Mouse (Mus musculus): Measurements from ENCODE around the gene Epor. TPM values are rescaled to one million over a fixed set of nuclear protein-coding genes. Genes with fewer than 3 reads are reported as not detected.

The Epor gene
- polyA plus RNA-seq, 1 experiment: 6.3 TPM

DNA sequence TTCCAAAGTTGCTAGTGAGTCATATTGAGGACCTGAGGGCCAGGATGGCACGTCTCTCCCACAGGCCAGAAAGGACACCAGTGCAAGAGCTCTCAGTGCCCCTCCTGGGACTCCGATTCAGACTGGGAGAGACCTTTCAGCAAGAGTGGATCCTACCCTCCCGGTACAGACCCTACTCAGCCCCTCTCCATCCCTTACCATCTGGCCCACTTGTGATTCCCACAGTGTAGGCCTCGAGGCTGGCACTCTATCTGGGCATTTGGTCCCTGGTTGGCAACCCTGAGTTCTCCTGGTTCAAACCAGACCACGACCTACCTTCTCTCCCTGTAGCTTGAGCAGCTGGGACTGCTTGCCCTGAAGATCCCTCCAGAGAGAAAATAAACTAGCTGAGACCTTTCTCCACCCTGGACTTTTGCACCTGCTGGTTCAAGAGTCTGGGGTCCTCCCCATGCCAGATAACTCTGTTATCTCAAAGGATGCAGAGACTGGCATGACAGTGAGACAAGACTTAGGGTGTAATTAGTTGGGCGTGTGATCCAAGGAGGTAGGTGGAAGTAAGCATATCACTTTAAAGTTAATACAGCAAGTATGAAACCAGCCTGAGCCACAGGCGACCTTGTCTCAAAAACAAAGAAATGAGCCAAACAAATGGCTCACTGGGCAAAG lies 27.7 kb downstream of the Epor start:
- no peaks in the 10 kb centered on the region for H3K79me3 ChIP-seq (ENCODE audit: low read depth)
- TF ChIP-seq USF1 (IDR thresholded peaks at IDR 0.05; ENCODE audit: low read depth) (no peak), MAX (IDR thresholded peaks at IDR 0.05) (no peak), CTCF (IDR thresholded peaks at IDR 0.05; ENCODE audit: control insufficient read depth, insufficient read depth, insufficient read length) (no peak), FOSL1 (IDR thresholded peaks at IDR 0.05; ENCODE audit: insufficient read depth, low read length, poor library complexity, severe bottlenecking) (no peak), MYOD1 (IDR thresholded peaks at IDR 0.05; ENCODE audit: control insufficient read depth, insufficient read length, low read depth) (no peak), MYOG (IDR thresholded peaks at IDR 0.05; ENCODE audit: control insufficient read depth, extremely low read depth, insufficient read length) (no peak), CEBPB (IDR thresholded peaks at IDR 0.05; ENCODE audit: low read depth) (no peak)
- no peaks in the 10 kb centered on the region for H3K27me3 ChIP-seq (ENCODE audit: control insufficient read depth, insufficient read depth, insufficient read length)
- H3K4me3 ChIP-seq (ENCODE audit: insufficient read depth, poor library complexity, severe bottlenecking): no peak overlapping the region
- H3K79me2 ChIP-seq (ENCODE audit: control insufficient read depth, insufficient read depth): no peaks in the 10 kb centered on the region
- no peak overlapping the region for H3ac ChIP-seq (ENCODE audit: control insufficient read depth, insufficient read length, low read depth)
- no peaks in the 10 kb centered on the region for H3K36me3 ChIP-seq (ENCODE audit: control insufficient read depth, insufficient read depth)

DNA sequence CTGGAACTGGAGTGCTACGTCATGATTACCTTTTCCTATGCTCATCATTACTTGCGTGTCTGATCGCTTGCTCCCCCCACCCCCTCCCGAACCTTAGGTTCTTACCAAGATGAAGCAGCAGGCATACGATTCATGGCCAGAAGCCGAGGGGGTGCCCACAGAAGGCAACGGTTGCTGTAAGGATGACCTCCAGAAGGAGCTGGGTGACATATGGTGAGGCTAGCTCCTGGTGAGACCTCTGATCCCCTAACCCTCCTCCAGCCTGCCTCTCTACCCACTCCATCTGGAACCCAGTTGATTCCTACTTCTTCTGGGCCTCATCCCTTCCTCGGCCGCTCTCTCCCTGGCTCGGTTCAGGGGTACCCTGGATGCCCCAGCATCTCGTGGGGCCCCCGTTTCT lies 29.3 kb downstream of the Epor start:
- H3K4me3 ChIP-seq (ENCODE audit: insufficient read depth, poor library complexity, severe bottlenecking): no peak overlapping the region
- H3K36me3 ChIP-seq (ENCODE audit: control insufficient read depth, insufficient read depth): no peaks in the 10 kb centered on the region
- no peaks in the 10 kb centered on the region for H3K79me3 ChIP-seq (ENCODE audit: low read depth)
- no peaks in the 10 kb centered on the region for H3K79me2 ChIP-seq (ENCODE audit: control insufficient read depth, insufficient read depth)
- no peak for TF ChIP-seq CEBPB (IDR thresholded peaks at IDR 0.05; ENCODE audit: low read depth)
- no peak for TF ChIP-seq MAX (IDR thresholded peaks at IDR 0.05)
- no peak for TF ChIP-seq MYOG (IDR thresholded peaks at IDR 0.05; ENCODE audit: control insufficient read depth, extremely low read depth, insufficient read length)
- TF ChIP-seq MYOD1 (IDR thresholded peaks at IDR 0.05; ENCODE audit: control insufficient read depth, insufficient read length, low read depth): no peak
- TF ChIP-seq USF1 (IDR thresholded peaks at IDR 0.05; ENCODE audit: low read depth): no peak
- TF ChIP-seq FOSL1 (IDR thresholded peaks at IDR 0.05; ENCODE audit: insufficient read depth, low read length, poor library complexity, severe bottlenecking): no peak
- TF ChIP-seq CTCF (IDR thresholded peaks at IDR 0.05; ENCODE audit: control insufficient read depth, insufficient read depth, insufficient read length): no peak
- H3K27me3 ChIP-seq (ENCODE audit: control insufficient read depth, insufficient read depth, insufficient read length): no peaks in the 10 kb centered on the region
- H3ac ChIP-seq (ENCODE audit: control insufficient read depth, insufficient read length, low read depth): no peak overlapping the region

DNA sequence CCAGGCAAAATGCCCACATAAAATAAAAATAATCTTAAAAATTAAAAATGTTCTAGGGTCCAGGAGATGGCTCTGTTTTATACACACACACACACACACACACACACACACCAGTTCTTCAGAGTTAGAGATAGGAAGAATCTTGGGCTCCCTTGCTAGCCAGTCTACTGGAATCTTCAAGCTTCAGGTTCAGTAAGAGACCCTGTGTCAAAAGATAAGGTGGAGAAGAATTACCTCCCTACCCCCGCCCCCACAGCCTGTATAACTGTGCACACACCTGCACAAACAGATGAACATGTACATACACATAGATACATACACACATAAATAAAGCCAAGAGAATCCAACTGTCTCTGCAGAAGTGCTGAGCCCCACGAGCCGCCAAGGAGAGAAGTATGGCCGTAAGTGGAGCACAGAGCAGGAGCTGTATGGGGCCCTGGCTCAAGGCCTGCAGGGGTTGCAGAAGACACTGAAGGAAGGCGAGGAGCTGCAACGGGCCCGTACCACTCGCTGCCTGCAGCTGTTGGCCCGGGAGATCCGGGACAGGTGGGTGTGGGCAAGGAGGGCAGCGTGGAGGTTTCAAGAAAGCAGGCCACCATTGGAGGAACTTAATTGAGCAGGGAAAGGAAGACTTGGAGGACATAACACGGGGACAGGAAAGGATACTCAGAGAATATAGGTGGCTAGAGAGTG lies 30.7 kb downstream of the Epor start:
- no peak overlapping the region for H3K4me3 ChIP-seq (ENCODE audit: insufficient read depth, poor library complexity, severe bottlenecking)
- H3ac ChIP-seq (ENCODE audit: control insufficient read depth, insufficient read length, low read depth): no peak overlapping the region
- no peaks in the 10 kb centered on the region for H3K79me2 ChIP-seq (ENCODE audit: control insufficient read depth, insufficient read depth)
- H3K36me3 ChIP-seq (ENCODE audit: control insufficient read depth, insufficient read depth): no peaks in the 10 kb centered on the region
- TF ChIP-seq USF1 (IDR thresholded peaks at IDR 0.05; ENCODE audit: low read depth) (no peak), MAX (IDR thresholded peaks at IDR 0.05) (no peak), CEBPB (IDR thresholded peaks at IDR 0.05; ENCODE audit: low read depth) (no peak), FOSL1 (IDR thresholded peaks at IDR 0.05; ENCODE audit: insufficient read depth, low read length, poor library complexity, severe bottlenecking) (no peak), CTCF (IDR thresholded peaks at IDR 0.05; ENCODE audit: control insufficient read depth, insufficient read depth, insufficient read length) (no peak), MYOD1 (IDR thresholded peaks at IDR 0.05; ENCODE audit: control insufficient read depth, insufficient read length, low read depth) (no peak), MYOG (IDR thresholded peaks at IDR 0.05; ENCODE audit: control insufficient read depth, extremely low read depth, insufficient read length) (no peak)
- no peaks in the 10 kb centered on the region for H3K27me3 ChIP-seq (ENCODE audit: control insufficient read depth, insufficient read depth, insufficient read length)
- no peaks in the 10 kb centered on the region for H3K79me3 ChIP-seq (ENCODE audit: low read depth)

DNA sequence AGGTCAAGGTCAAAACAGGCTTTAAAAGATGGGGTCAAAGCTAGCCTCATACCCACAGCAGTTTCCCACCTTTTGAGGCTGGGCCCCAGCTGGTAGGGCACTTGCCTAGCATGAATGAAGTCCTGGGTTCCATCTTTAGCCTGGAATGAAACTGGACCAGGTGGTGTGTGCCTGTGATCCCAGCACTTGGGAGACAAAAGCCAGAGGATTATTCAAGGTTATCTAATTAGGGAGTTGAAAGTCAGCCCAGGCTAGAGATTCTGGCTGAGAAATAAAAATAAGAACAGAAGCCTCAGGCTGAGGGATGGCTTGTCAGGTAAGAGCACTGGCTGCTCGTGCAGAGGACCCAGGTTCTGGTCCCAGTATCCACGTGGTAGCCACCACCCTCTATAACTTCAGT lies 31.3 kb downstream of the Epor start:
- no peak overlapping the region for H3K4me3 ChIP-seq (ENCODE audit: insufficient read depth, poor library complexity, severe bottlenecking)
- TF ChIP-seq MYOG (IDR thresholded peaks at IDR 0.05; ENCODE audit: control insufficient read depth, extremely low read depth, insufficient read length) (no peak), FOSL1 (IDR thresholded peaks at IDR 0.05; ENCODE audit: insufficient read depth, low read length, poor library complexity, severe bottlenecking) (no peak), CEBPB (IDR thresholded peaks at IDR 0.05; ENCODE audit: low read depth) (no peak), CTCF (IDR thresholded peaks at IDR 0.05; ENCODE audit: control insufficient read depth, insufficient read depth, insufficient read length) (no peak), MYOD1 (IDR thresholded peaks at IDR 0.05; ENCODE audit: control insufficient read depth, insufficient read length, low read depth) (no peak), USF1 (IDR thresholded peaks at IDR 0.05; ENCODE audit: low read depth) (no peak)
- no peaks in the 10 kb centered on the region for H3K27me3 ChIP-seq (ENCODE audit: control insufficient read depth, insufficient read depth, insufficient read length)
- no peaks in the 10 kb centered on the region for H3K79me3 ChIP-seq (ENCODE audit: low read depth)
- no peak overlapping the region for H3ac ChIP-seq (ENCODE audit: control insufficient read depth, insufficient read length, low read depth)
- no peaks in the 10 kb centered on the region for H3K36me3 ChIP-seq (ENCODE audit: control insufficient read depth, insufficient read depth)
- no peaks in the 10 kb centered on the region for H3K79me2 ChIP-seq (ENCODE audit: control insufficient read depth, insufficient read depth)

DNA sequence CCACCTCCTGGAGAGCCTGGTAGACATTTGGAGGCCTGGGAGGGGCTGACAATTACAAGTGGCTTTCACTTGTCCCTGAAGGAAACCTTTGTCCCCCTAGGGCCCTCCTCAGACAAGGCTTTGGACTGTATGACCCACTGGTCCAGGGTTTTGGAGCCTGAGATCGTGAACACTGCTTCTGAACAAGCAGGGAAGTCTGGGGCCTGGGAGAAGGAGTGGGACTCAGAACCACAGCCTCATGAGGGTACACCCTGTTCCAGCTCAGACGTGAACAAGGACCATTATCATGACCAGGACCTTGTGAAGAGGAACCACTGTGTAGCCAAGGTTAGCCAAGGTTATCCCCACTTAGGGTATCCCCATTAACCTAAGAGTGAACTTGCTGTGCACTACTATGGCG lies 34.1 kb downstream of the Epor start:
- Histone ChIP-seq H3K27me3 (ENCODE audit: control insufficient read depth, insufficient read depth, insufficient read length) (no peaks in the 10 kb centered on the region), H3K36me3 (ENCODE audit: control insufficient read depth, insufficient read depth) (no peaks in the 10 kb centered on the region), H3K79me2 (ENCODE audit: control insufficient read depth, insufficient read depth) (peaks cover 16% of the 10 kb centered on the region), H3ac (ENCODE audit: control insufficient read depth, insufficient read length, low read depth) (no peak overlapping the region), H3K4me3 (ENCODE audit: insufficient read depth, poor library complexity, severe bottlenecking) (no peak overlapping the region), H3K79me3 (ENCODE audit: low read depth) (peaks cover 2% of the 10 kb centered on the region)
- TF ChIP-seq FOSL1 (IDR thresholded peaks at IDR 0.05; ENCODE audit: insufficient read depth, low read length, poor library complexity, severe bottlenecking) (no peak), CEBPB (IDR thresholded peaks at IDR 0.05; ENCODE audit: low read depth) (no peak), USF1 (IDR thresholded peaks at IDR 0.05; ENCODE audit: low read depth) (no peak), MYOG (IDR thresholded peaks at IDR 0.05; ENCODE audit: control insufficient read depth, extremely low read depth, insufficient read length) (no peak), CTCF (IDR thresholded peaks at IDR 0.05; ENCODE audit: control insufficient read depth, insufficient read depth, insufficient read length) (no peak), MAX (IDR thresholded peaks at IDR 0.05) (no peak), MYOD1 (IDR thresholded peaks at IDR 0.05; ENCODE audit: control insufficient read depth, insufficient read length, low read depth) (no peak)

Data from C2C12 (cell line).